Mouse (Mus musculus): ENCODE results near the gene Trim11.

DNA sequence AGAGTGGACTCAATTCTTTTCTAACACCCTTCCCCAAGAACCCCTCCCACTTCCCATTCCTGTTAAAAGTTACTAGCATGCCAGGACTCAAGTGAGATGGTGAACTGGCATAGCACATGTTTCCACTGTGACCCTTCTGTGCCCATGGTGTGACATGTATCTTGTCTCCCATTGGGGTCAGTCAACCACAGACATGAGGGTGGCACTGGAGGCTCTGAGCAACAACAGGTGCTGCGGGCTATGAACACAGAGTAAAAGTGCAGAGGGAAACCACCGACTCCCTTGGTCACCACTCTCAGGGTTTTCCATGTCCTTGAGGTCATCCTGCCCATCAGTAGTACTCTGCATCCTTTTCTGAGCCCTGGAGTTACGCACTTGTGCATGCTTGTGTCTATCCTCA is 6.1 kb upstream of the Trim11 start:
- TF ChIP-seq CTCF (IDR thresholded peaks at IDR 0.05; ENCODE audit: insufficient read depth, low read depth, low read length) (no peak), POLR2A (IDR thresholded peaks at IDR 0.05; ENCODE audit: insufficient read depth, low read depth, low read length) (no peak)

Data from olfactory bulb, adult 2 months (tissue).